Mouse (Mus musculus): Measurements from ENCODE around the gene Slc35c2.

GRCm38 (mm10) chr2:165304819-165305218 lies 17.1 kb upstream of the Slc35c2 start:
- no peak for TF ChIP-seq CTCF (IDR thresholded peaks at IDR 0.05; ENCODE audit: extremely low read depth, insufficient read depth, low read length)
- TF ChIP-seq POLR2A (IDR thresholded peaks at IDR 0.05; ENCODE audit: extremely low read depth, insufficient read depth, low read length): no peak

Measured in cortical plate, adult 2 months (tissue).